Mouse (Mus musculus) right cerebral cortex, postnatal 36 days (tissue): ENCODE data around the gene Rab11fip4.
A peak's percentile ranks its signal among the peaks of the same experiment; 100 is the strongest.

Source experiments
- DNase-seq, 2 experiments: peaks; one replicate each; pipeline ENCODE4 v3.0.0; 2022; ENCODE audit warnings: low spot score in 2 of 2, mixed read lengths in 1 of 2

The Rab11fip4 gene

GRCm38 (mm10) chr11:79710868-79711765, 120.1 kb downstream of the Rab11fip4 start:
- peak; percentile 40 to 45 for DNase-seq

- no peak for DNase-seq
Measured at GRCm38 (mm10) chr11:79711766-79712369, 120.9 kb downstream of the Rab11fip4 start.

- DNase-seq: no peak
Measured at GRCm38 (mm10) chr11:79713184-79713583, 122.2 kb downstream of the Rab11fip4 start.

- DNase-seq: no peak
Measured at GRCm38 (mm10) chr11:79713678-79714077, 122.7 kb downstream of the Rab11fip4 start.

DNA sequence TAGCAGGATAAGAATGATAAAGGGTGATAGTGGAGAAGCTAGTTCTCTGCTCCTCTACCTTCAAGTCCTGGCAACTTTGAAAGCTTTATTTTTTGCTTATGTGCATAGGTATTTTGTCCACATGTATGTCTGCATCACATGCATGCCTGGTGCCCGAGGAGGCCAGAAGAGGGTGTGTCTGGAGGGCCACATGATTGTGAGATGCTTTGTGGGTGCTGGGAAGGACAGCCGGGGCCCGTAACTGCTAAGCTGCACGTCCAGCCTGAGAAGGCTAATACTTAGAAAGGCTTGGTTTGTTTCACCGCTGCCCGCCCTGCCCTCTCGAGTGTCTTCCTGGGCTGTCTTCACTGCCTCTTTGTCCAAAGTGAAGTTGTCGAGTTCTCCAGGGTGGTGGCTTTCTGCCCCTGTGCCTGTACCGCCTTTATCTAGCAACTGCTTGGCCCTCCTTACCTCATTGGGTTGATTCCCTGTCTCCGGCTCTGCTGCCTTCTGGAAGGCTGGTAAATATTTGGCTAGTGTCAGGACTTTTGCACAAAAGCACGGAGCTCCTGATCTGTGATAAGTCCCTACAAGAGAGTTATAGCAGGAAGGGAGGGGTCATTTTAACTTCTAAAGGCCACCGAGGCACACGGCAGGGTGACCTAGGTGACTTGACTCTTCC, 123.2 kb downstream of the Rab11fip4 start:
- DNase-seq: no peak

DNA sequence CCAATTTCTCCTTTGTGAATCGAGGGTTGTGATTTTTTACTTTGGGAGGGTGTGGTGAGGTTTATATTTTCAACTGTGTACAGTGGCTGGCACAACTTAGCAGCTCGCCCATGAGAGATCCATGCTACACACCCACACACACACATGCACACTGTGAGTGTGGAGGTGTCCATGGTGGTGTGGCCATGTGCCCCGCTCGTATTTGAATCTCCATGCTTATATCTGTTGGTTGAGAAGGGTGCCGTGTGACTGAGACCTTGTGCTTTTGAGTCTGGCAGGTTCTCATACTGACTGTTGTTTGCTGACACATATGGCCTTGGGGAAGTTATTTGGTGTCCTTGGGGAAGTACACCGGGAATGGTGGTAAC, 123.7 kb downstream of the Rab11fip4 start:
- no peak for DNase-seq

DNA sequence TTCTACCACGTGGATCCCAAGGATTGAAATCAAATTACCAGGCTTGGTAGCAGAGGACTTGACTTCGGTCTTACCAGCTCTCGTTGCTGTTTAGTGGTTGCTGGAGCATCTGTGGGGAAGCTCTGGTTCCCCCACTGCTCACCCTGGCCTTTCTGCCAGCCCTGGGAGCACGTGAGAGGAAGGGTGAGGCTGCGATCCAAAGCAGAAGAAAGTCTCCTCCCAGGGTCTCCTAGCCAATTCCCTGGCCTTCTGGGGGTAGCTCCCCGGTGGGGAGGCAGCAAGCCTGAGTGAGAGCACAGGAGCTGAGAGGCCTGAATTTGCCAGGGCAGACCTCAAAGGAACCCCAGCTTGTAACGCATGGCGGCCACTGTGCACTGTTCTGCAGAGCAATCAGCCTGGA, 124.3 kb downstream of the Rab11fip4 start:
- no peak for DNase-seq

GRCm38 (mm10) chr11:79715733-79716452, 124.9 kb downstream of the Rab11fip4 start:
- DNase-seq: no peak

GRCm38 (mm10) chr11:79716453-79716749, 125.4 kb downstream of the Rab11fip4 start:
- no peak for DNase-seq

DNA sequence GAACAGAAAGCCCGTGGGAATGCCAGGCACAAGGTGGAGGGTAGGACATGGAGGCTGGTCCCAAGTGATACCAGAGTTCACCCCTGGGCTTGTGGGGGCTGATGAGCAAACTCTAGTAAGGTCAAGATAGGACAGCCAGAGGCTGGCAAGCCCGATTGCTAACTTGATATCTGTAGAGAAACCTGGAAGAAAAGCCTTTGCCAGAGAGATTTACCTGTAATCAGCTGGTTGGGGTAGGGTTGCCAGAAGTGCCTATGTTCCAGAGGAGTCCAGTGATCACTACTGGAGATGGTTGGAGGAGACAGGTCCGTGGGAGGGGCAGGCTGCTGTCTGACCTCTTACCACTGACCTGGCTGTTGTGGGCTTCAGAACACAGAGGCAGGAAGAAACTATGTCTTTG, 126.3 kb downstream of the Rab11fip4 start:
- DNase-seq: no peak

- DNase-seq: no peak
Measured at GRCm38 (mm10) chr11:79717801-79718200, 126.8 kb downstream of the Rab11fip4 start.

- DNase-seq: no peak
Measured at GRCm38 (mm10) chr11:79718202-79718601, 127.2 kb downstream of the Rab11fip4 start.

DNA sequence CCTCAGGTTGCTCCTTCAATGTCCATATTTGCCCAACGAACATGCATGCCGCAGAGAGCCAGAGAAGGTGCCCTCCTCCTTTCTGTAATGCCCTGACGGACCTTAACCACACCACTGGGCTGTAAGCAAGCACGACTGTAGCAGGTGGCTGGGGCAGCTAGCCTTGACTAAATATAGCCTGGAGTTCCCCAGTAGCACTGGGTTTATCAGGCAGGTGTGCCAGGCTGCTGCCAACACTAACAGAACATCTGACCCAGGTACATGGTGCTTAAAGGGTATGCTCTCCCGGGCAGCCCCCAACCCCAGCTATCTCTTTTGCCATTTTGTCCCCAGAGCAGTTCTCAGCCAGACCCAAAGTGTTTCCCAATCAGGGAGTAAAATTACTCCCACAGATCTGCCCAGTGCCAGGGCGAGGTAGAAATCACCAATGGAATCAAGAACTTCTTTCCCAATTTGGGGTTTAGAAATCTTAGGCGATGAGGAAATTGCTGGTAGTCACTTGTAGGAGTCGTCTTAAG, 127.9 kb downstream of the Rab11fip4 start:
- DNase-seq: no peak

- no peak for DNase-seq
Measured at GRCm38 (mm10) chr11:79720737-79721136, 129.7 kb downstream of the Rab11fip4 start.

DNA sequence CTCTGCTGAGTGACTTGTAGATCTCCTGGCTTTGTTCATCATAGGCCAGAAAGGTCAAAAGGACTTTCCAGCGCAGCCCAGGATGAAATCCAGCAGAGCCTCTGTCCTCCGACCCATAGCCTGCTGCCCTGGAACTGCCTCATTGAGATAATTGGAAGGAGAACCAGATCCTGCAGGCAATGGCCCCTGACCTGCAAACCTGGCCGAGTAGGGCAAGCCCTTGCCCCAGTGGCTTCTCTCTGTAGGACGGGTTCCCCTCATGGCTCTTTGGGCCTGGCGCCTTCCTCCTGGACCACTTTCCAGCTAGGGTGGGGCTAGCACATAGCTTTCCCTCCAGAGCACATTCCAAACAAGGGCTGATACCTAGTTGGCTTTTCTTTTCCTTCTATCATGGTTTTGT, 131.8 kb downstream of the Rab11fip4 start:
- DNase-seq: no peak

DNA sequence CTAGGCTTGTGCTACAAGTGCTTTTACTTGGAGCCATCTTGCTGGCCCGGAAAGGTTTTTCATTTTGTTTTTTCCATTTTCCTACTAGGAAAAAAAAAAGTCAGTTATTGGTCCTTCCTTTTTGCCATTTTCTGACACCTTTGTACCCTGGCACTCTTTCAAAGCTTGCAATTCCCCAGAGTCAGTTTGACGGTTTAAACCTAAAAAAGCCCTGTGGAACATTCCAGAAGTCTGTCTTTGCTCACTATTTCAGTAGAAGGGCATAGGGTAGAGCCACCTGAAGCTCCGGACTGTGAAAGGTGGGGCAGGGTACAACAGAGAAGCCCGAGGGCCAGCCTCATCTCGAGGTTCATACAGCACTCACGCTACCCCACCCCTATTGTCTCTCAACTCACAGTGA, 134.0 kb downstream of the Rab11fip4 start:
- no peak for DNase-seq

DNA sequence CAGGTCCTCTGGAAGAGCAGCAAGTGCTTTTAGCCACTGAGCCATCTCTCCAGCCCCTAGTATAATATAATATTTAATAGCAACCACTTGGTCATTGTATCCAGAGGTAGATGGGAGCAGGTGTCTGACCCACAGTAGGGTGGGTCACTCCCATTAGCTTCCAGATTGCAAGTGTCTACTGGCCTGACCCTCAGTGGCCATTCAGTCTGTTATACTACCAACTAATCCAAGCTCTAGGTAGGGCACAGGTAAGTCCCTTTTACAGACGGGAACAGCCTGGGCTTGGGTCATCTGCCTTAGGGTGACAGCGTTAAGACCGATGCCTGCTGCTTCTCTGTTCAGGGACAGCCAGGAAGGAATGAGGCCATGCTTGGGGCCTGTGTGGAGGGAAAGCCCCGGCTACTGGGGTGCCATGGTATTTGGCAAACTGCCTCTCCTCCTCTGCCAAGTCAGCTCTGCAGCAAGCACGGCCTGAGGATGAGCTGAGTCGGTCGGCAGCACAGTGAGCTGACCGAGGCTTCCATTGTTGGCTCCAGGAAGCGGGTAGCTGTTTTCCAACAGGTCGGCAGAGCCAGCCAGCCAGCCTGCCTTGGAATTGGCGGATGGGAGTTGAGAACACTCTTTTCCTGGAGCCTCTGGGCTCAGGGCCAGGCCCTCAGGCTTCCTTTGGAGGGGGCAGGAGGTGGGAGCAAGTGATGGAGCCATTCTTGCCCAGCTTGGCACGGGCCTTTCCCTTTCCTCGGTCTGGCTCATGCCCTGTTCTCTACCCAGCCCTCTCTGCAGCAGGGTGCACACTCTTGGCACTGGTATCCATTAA, 138.4 kb downstream of the Rab11fip4 start:
- DNase-seq: peak; percentile 34 to 42

- DNase-seq: no peak
Measured at GRCm38 (mm10) chr11:79730462-79730861, 139.4 kb downstream of the Rab11fip4 start.

DNA sequence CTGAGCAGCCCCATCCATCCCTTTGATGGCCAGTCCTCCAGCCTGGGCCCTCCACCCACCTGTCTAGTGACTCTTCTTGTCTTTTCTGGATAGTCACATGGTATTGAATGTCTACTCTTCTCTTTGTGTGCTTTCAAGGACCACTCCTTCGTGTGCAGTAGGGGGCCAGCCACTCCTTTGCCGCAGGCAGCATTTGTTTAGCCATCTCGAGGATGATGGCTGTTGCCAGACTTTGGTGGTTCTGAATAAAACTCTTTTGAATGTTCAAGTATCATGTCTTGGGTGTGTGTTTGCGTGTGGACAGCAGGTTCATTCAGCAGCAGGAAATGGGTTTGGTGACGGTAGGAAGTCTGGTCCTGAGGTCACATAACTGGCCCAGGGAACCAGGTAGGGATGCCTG, 140.5 kb downstream of the Rab11fip4 start:
- no peak for DNase-seq

DNA sequence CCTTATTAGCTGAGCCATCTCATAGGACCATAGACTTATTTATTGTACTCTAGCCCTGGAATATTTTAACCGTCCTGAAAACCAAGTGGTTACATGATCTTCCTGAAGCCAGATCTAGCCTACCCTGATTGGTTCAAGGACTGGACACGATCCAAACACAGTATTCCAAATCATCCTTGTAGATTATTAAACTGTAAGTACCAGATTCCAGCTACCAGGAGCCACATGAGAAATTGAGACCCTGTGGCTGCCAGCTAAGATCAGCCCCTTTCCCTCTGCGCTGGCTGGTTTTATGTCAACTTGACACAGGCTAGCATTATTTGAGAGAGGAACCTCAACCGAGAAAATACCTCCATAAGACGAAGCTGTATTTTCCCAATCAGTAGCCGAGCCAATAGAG, 142.0 kb downstream of the Rab11fip4 start:
- DNase-seq: no peak
